Mouse (Mus musculus) midbrain, postnatal 0 days (tissue): ENCODE data around the gene Lsm12. TPM values are rescaled to one million over a fixed set of nuclear protein-coding genes. Genes with fewer than 3 reads are reported as not detected.
A peak's percentile ranks its signal among the peaks of the same experiment; 100 is the strongest.

ENCODE experiments used
- ATAC-seq: fragments of 200-750 bp; cut with Nextera tagmentation; 2 replicates; pipeline ENCODE4 v1.8.0; 2017; ENCODE audit warnings: moderate number of reproducible peaks, mild to moderate bottlenecking, moderate TSS enrichment, moderate library complexity; ENCODE audit not compliant: low FRiP score
- DNase-seq: peaks from one replicate; pipeline ENCODE4 v3.0.0-alpha.2; 2015; ENCODE audit warnings: low spot score
- H3K27ac ChIP-seq: fragments of 300-500 bp; sonication (generic); 2 replicates; pipeline ENCODE4 v1.5.1; 2014; ENCODE audit warnings: low read depth, mild to moderate bottlenecking, low read length, mixed read lengths
- H3K27me3 ChIP-seq: fragments of 300-500 bp; sonication (generic); 2 replicates; pipeline ENCODE4 v1.6.1; 2014; ENCODE audit warnings: low read length, control low read depth, mixed read lengths; ENCODE audit not compliant: insufficient read depth
- H3K36me3 ChIP-seq: fragments of 300-500 bp; sonication (generic); 2 replicates; pipeline ENCODE4 v1.6.1; 2014; ENCODE audit warnings: low read length, control low read depth, mixed read lengths; ENCODE audit not compliant: insufficient read depth
- H3K4me1 ChIP-seq: fragments of 300-500 bp; sonication (generic); 2 replicates; pipeline ENCODE4 v1.6.1; 2014; ENCODE audit warnings: mild to moderate bottlenecking, control low read depth, antibody characterized with exemption, low read length, mixed read lengths; ENCODE audit not compliant: insufficient read depth
- H3K4me2 ChIP-seq: fragments of 300-500 bp; sonication (generic); 2 replicates; pipeline ENCODE4 v1.6.1; 2014; ENCODE audit warnings: low read depth, mild to moderate bottlenecking, low read length, mixed read lengths; ENCODE audit not compliant: poor library complexity, severe bottlenecking
- H3K4me3 ChIP-seq: fragments of 300-500 bp; sonication (generic); 2 replicates; pipeline ENCODE4 v1.5.1; 2014; ENCODE audit warnings: low read depth, mild to moderate bottlenecking, low read length, moderate library complexity
- H3K9ac ChIP-seq: fragments of 300-500 bp; sonication (generic); replicated peaks from 2 replicates; pipeline ENCODE4 v1.6.1; 2014; ENCODE audit warnings: mild to moderate bottlenecking, low read length, moderate library complexity, mixed read lengths; ENCODE audit not compliant: poor library complexity, severe bottlenecking
- H3K9me3 ChIP-seq: fragments of 300-500 bp; sonication (generic); 2 replicates; pipeline ENCODE4 v1.6.1; 2016; ENCODE audit warnings: low read length, control low read depth
- CTCF ChIP-seq: IDR thresholded peaks from 2 replicates; pipeline ENCODE4 v1.5.1; 2016; ENCODE audit warnings: antibody characterized with exemption, mild to moderate bottlenecking
- WGBS: fragments of 180-500 bp; shearing (Covaris S2); extraction: QIAGEN DNeasy Blood & Tissue Kit; methylation state at CpG from one replicate; pipeline ENCODE4 v1.1.7; 2014; 5-methylcytosine and 5-hydroxymethylcytosine counted together
- polyA plus RNA-seq: library from polyadenylated mRNA; unstranded; fragments of >200 nt; fragmentation: Nextera tagmentation; extraction: Ambion mirVana; gene quantifications from 2 replicates; pipeline ENCODE4 v1.2.1, GENCODE M21; 2015
- total RNA-seq: library from RNA; depleted of rRNA; stranded (reverse); fragments of >200 nt; gene quantifications from 2 replicates; pipeline ENCODE4 v1.2.3, GENCODE M21; 2014

The Lsm12 gene
- total and polyA plus RNA-seq, 2 experiments from 2014 or later: 77.7 to 147 TPM

- Histone ChIP-seq H3K9me3 (no peaks in the 10 kb centered on the region), H3K9ac (no peak overlapping the region), H3K27ac (no peak overlapping the region), H3K4me3 (no peak overlapping the region), H3K36me3 (no peaks in the 10 kb centered on the region), H3K27me3 (peaks cover 44% of the 10 kb centered on the region), H3K4me1 (no peaks in the 10 kb centered on the region; the same call in 1 of the 2 replicates), H3K4me2 (no peak overlapping the region)
- no peak for DNase-seq
- ATAC-seq: no peak
- no peak for TF ChIP-seq CTCF
- 66% methylated on average over 7 of the region's 7 CpGs for WGBS
Measured at GRCm38 (mm10) chr11:102142355-102142754, 42.7 kb downstream of the Lsm12 start.

- ATAC-seq: no peak
- peak; percentile 88 for TF ChIP-seq CTCF
- WGBS: 3% methylated on average over 5 of the region's 5 CpGs
Measured at GRCm38 (mm10) chr11:102140508-102140907, 44.6 kb downstream of the Lsm12 start.

GRCm38 (mm10) chr11:102138447-102138740 is 46.7 kb downstream of the Lsm12 start:
- ATAC-seq (no peak), DNase-seq (peak; percentile 84)
- peak; percentile 96 for TF ChIP-seq CTCF
- Histone ChIP-seq H3K9ac (no peak overlapping the region), H3K4me3 (peak overlapping the region; percentile 17; the same call in 1 of the 2 replicates), H3K27me3 (peaks cover 8% of the 10 kb centered on the region; the same call in 1 of the 2 replicates), H3K27ac (no peak overlapping the region), H3K9me3 (no peaks in the 10 kb centered on the region), H3K36me3 (no peaks in the 10 kb centered on the region), H3K4me2 (peak overlapping the region; percentile 55), H3K4me1 (no peaks in the 10 kb centered on the region)
- WGBS: 0% methylated on average over 18 of the region's 18 CpGs

More at GRCm38 (mm10) chr11:102140508-102140907, 44.6 kb downstream of the Lsm12 start:
- H3K9me3 ChIP-seq: no peaks in the 10 kb centered on the region
- H3K9ac ChIP-seq: no peak overlapping the region
- no peak overlapping the region for H3K27ac ChIP-seq
- no peak overlapping the region for H3K4me3 ChIP-seq
- H3K36me3 ChIP-seq: no peaks in the 10 kb centered on the region
- no peak overlapping the region for H3K4me2 ChIP-seq
- peak; percentile 62 for DNase-seq
- peaks cover 26% of the 10 kb centered on the region for H3K27me3 ChIP-seq
- no peaks in the 10 kb centered on the region; the same call in 1 of the 2 replicates for H3K4me1 ChIP-seq

- 0 out of 2 replicates have a peak, but pooled peaks cover 3% of the 10 kb centered on the region for H3K27me3 ChIP-seq
- H3K4me1 ChIP-seq: no peaks in the 10 kb centered on the region
- TF ChIP-seq CTCF: no peak
- DNase-seq: no peak
- H3K4me2 ChIP-seq: peak overlapping the region; percentile 55
- 48% methylated on average over 13 of the region's 13 CpGs for WGBS
- no peak for ATAC-seq
- H3K36me3 ChIP-seq: no peaks in the 10 kb centered on the region
- peak overlapping the region; percentile 17; the same call in 1 of the 2 replicates for H3K4me3 ChIP-seq
- no peak overlapping the region for H3K9ac ChIP-seq
- H3K27ac ChIP-seq: no peak overlapping the region
- no peaks in the 10 kb centered on the region for H3K9me3 ChIP-seq
Measured at GRCm38 (mm10) chr11:102137625-102138446, 47.3 kb downstream of the Lsm12 start.

- DNase-seq: peak; percentile 69
Measured at GRCm38 (mm10) chr11:102134516-102134915, 50.6 kb downstream of the Lsm12 start.

GRCm38 (mm10) chr11:102117386-102117785 is 67.7 kb downstream of the Lsm12 start:
- Histone ChIP-seq H3K4me1 (no peaks in the 10 kb centered on the region), H3K27me3 (no peaks in the 10 kb centered on the region), H3K4me3 (no peak overlapping the region), H3K27ac (no peak overlapping the region), H3K9me3 (no peaks in the 10 kb centered on the region), H3K4me2 (no peak overlapping the region), H3K36me3 (no peaks in the 10 kb centered on the region), H3K9ac (no peak overlapping the region)
- 86% methylated on average over 6 of the region's 6 CpGs for WGBS
- DNase-seq: no peak
- no peak for ATAC-seq
- no peak for TF ChIP-seq CTCF

More at GRCm38 (mm10) chr11:102134516-102134915, 50.6 kb downstream of the Lsm12 start:
- 17% methylated on average over 4 of the region's 4 CpGs for WGBS
- Histone ChIP-seq H3K9ac (no peak overlapping the region), H3K9me3 (no peaks in the 10 kb centered on the region), H3K27ac (no peak overlapping the region), H3K4me2 (no peak overlapping the region), H3K4me3 (no peak overlapping the region), H3K36me3 (no peaks in the 10 kb centered on the region), H3K27me3 (no peaks in the 10 kb centered on the region), H3K4me1 (no peaks in the 10 kb centered on the region)
- no peak for ATAC-seq
- no peak for TF ChIP-seq CTCF
